Mouse (Mus musculus): ENCODE data around the gene Stk10. TPM values are rescaled to one million over a fixed set of nuclear protein-coding genes. Genes with fewer than 3 reads are reported as not detected.

Gene Stk10
- total and polyA plus RNA-seq, 3 experiments = 31.0 to 52.1 (median 36.0) TPM

- H3K27me3 ChIP-seq (ENCODE audit: insufficient read depth, low read length) = no peaks in the 10 kb centered on the region
- peaks cover 46% of the 10 kb centered on the region for H3K36me3 ChIP-seq (replicated peaks)
- H3K4me1 ChIP-seq (ENCODE audit: insufficient read depth, low read depth, low read length) = peaks cover 62% of the 10 kb centered on the region
- DNase-seq (ENCODE audit: low spot score) (no peak), ATAC-seq (ENCODE audit: extremely low read depth, insufficient number of reproducible peaks, low FRiP score, poor library complexity, severe bottlenecking) (no peak)
- no peak overlapping the region for H3K4me3 ChIP-seq (ENCODE audit: low read depth, low read length)
- H3K9me3 ChIP-seq (replicated peaks) = no peaks in the 10 kb centered on the region
- TF ChIP-seq GATA2 (IDR thresholded peaks at IDR 0.05; ENCODE audit: borderline replicate concordance, low read depth, low read length) (no peak), TAL1 (conservative IDR thresholded peaks at IDR 0.05; ENCODE audit: low read depth, low read length) (no peak; the same call in 1 of the 2 replicates), CTCF (IDR thresholded peaks at IDR 0.05; ENCODE audit: low read depth, low read length) (no peak), POLR2AphosphoS5 (IDR thresholded peaks at IDR 0.05; ENCODE audit: insufficient replicate concordance, low read depth, low read length) (no peak), GATA1 (IDR thresholded peaks at IDR 0.05; ENCODE audit: borderline replicate concordance, low read length) (no peak)
Observed at GRCm38 (mm10) chr11:32566184-32566583, 33.1 kb downstream of the Stk10 start.

GRCm38 (mm10) chr11:32567000-32567855, 34.1 kb downstream of the Stk10 start:
- no peak for TF ChIP-seq GATA1 (IDR thresholded peaks at IDR 0.05; ENCODE audit: borderline replicate concordance, low read length)
- no peak for TF ChIP-seq TAL1 (conservative IDR thresholded peaks at IDR 0.05; ENCODE audit: low read depth, low read length)
- no peak for TF ChIP-seq GATA2 (IDR thresholded peaks at IDR 0.05; ENCODE audit: borderline replicate concordance, low read depth, low read length)
- TF ChIP-seq CTCF (IDR thresholded peaks at IDR 0.05; ENCODE audit: low read depth, low read length) = no peak
- no peak for TF ChIP-seq POLR2AphosphoS5 (IDR thresholded peaks at IDR 0.05; ENCODE audit: insufficient replicate concordance, low read depth, low read length)

GRCm38 (mm10) chr11:32568060-32568459, 35.0 kb downstream of the Stk10 start:
- H3K4me3 ChIP-seq (ENCODE audit: low read depth, low read length) = no peak overlapping the region
- H3K36me3 ChIP-seq (replicated peaks) = peaks cover 50% of the 10 kb centered on the region
- peaks cover 2% of the 10 kb centered on the region; the same call in 1 of the 2 replicates for H3K27me3 ChIP-seq (ENCODE audit: insufficient read depth, low read length)
- no peaks in the 10 kb centered on the region for H3K9me3 ChIP-seq (replicated peaks)
- TF ChIP-seq GATA2 (IDR thresholded peaks at IDR 0.05; ENCODE audit: borderline replicate concordance, low read depth, low read length) (no peak), GATA1 (IDR thresholded peaks at IDR 0.05; ENCODE audit: borderline replicate concordance, low read length) (no peak), CTCF (IDR thresholded peaks at IDR 0.05; ENCODE audit: low read depth, low read length) (no peak), POLR2AphosphoS5 (IDR thresholded peaks at IDR 0.05; ENCODE audit: insufficient replicate concordance, low read depth, low read length) (no peak), TAL1 (conservative IDR thresholded peaks at IDR 0.05; ENCODE audit: low read depth, low read length) (no peak)
- DNase-seq (ENCODE audit: low spot score) (no peak), ATAC-seq (ENCODE audit: extremely low read depth, insufficient number of reproducible peaks, low FRiP score, poor library complexity, severe bottlenecking) (no peak)
- peaks cover 47% of the 10 kb centered on the region for H3K4me1 ChIP-seq (ENCODE audit: insufficient read depth, low read depth, low read length)

More at GRCm38 (mm10) chr11:32567000-32567855, 34.1 kb downstream of the Stk10 start:
- Histone ChIP-seq H3K4me3 (ENCODE audit: low read depth, low read length) (no peak overlapping the region), H3K27me3 (ENCODE audit: insufficient read depth, low read length) (peaks cover 2% of the 10 kb centered on the region; the same call in 1 of the 2 replicates), H3K36me3 (replicated peaks) (peaks cover 43% of the 10 kb centered on the region), H3K9me3 (replicated peaks) (no peaks in the 10 kb centered on the region), H3K4me1 (ENCODE audit: insufficient read depth, low read depth, low read length) (peaks cover 54% of the 10 kb centered on the region)
- no peak for DNase-seq (ENCODE audit: low spot score)
- ATAC-seq (ENCODE audit: extremely low read depth, insufficient number of reproducible peaks, low FRiP score, poor library complexity, severe bottlenecking) = no peak

- H3K4me3 ChIP-seq (ENCODE audit: low read depth, low read length) = no peak overlapping the region
- no peak for DNase-seq (ENCODE audit: low spot score)
- peaks cover 51% of the 10 kb centered on the region for H3K36me3 ChIP-seq (replicated peaks)
- no peak for ATAC-seq (ENCODE audit: extremely low read depth, insufficient number of reproducible peaks, low FRiP score, poor library complexity, severe bottlenecking)
- H3K4me1 ChIP-seq (ENCODE audit: insufficient read depth, low read depth, low read length) = peaks cover 40% of the 10 kb centered on the region
- TF ChIP-seq TAL1 (conservative IDR thresholded peaks at IDR 0.05; ENCODE audit: low read depth, low read length) = no peak
- no peak for TF ChIP-seq GATA1 (IDR thresholded peaks at IDR 0.05; ENCODE audit: borderline replicate concordance, low read length)
- no peak for TF ChIP-seq GATA2 (IDR thresholded peaks at IDR 0.05; ENCODE audit: borderline replicate concordance, low read depth, low read length)
- no peak for TF ChIP-seq POLR2AphosphoS5 (IDR thresholded peaks at IDR 0.05; ENCODE audit: insufficient replicate concordance, low read depth, low read length)
- TF ChIP-seq CTCF (IDR thresholded peaks at IDR 0.05; ENCODE audit: low read depth, low read length) = no peak
- peaks cover 2% of the 10 kb centered on the region; the same call in 1 of the 2 replicates for H3K27me3 ChIP-seq (ENCODE audit: insufficient read depth, low read length)
- H3K9me3 ChIP-seq (replicated peaks) = no peaks in the 10 kb centered on the region
Observed at GRCm38 (mm10) chr11:32568637-32569293, 35.7 kb downstream of the Stk10 start.

GRCm38 (mm10) chr11:32571103-32571502, 38.0 kb downstream of the Stk10 start:
- no peak for ATAC-seq (ENCODE audit: extremely low read depth, insufficient number of reproducible peaks, low FRiP score, poor library complexity, severe bottlenecking)
- Histone ChIP-seq H3K9me3 (replicated peaks) (no peaks in the 10 kb centered on the region), H3K27me3 (ENCODE audit: insufficient read depth, low read length) (peaks cover 2% of the 10 kb centered on the region; the same call in 1 of the 2 replicates), H3K36me3 (replicated peaks) (peaks cover 63% of the 10 kb centered on the region), H3K4me3 (ENCODE audit: low read depth, low read length) (no peak overlapping the region), H3K4me1 (ENCODE audit: insufficient read depth, low read depth, low read length) (peaks cover 17% of the 10 kb centered on the region)
- no peak for TF ChIP-seq CTCF (IDR thresholded peaks at IDR 0.05; ENCODE audit: low read depth, low read length)
- TF ChIP-seq POLR2AphosphoS5 (IDR thresholded peaks at IDR 0.05; ENCODE audit: insufficient replicate concordance, low read depth, low read length) = no peak
- no peak for TF ChIP-seq GATA1 (IDR thresholded peaks at IDR 0.05; ENCODE audit: borderline replicate concordance, low read length)
- no peak for TF ChIP-seq TAL1 (conservative IDR thresholded peaks at IDR 0.05; ENCODE audit: low read depth, low read length)
- TF ChIP-seq GATA2 (IDR thresholded peaks at IDR 0.05; ENCODE audit: borderline replicate concordance, low read depth, low read length) = no peak
- DNase-seq (ENCODE audit: low spot score) = no peak

- Histone ChIP-seq H3K4me1 (ENCODE audit: insufficient read depth, low read depth, low read length) (peaks cover 7% of the 10 kb centered on the region), H3K27me3 (ENCODE audit: insufficient read depth, low read length) (peaks cover 2% of the 10 kb centered on the region; the same call in 1 of the 2 replicates), H3K36me3 (replicated peaks) (peaks cover 63% of the 10 kb centered on the region), H3K9me3 (replicated peaks) (no peaks in the 10 kb centered on the region), H3K4me3 (ENCODE audit: low read depth, low read length) (no peak overlapping the region)
- ATAC-seq (ENCODE audit: extremely low read depth, insufficient number of reproducible peaks, low FRiP score, poor library complexity, severe bottlenecking) = no peak
- TF ChIP-seq GATA1 (IDR thresholded peaks at IDR 0.05; ENCODE audit: borderline replicate concordance, low read length) = no peak
- TF ChIP-seq TAL1 (conservative IDR thresholded peaks at IDR 0.05; ENCODE audit: low read depth, low read length) = no peak
- no peak for TF ChIP-seq POLR2AphosphoS5 (IDR thresholded peaks at IDR 0.05; ENCODE audit: insufficient replicate concordance, low read depth, low read length)
- TF ChIP-seq CTCF (IDR thresholded peaks at IDR 0.05; ENCODE audit: low read depth, low read length) = no peak
- no peak for TF ChIP-seq GATA2 (IDR thresholded peaks at IDR 0.05; ENCODE audit: borderline replicate concordance, low read depth, low read length)
- DNase-seq (ENCODE audit: low spot score) = no peak
Observed at GRCm38 (mm10) chr11:32573669-32574068, 40.6 kb downstream of the Stk10 start.

Data from G1E (cell line).